Mouse (Mus musculus): ENCODE results near the gene Tcea3. TPM values are rescaled to one million over a fixed set of nuclear protein-coding genes. Genes with fewer than 3 reads are reported as not detected.
A peak's percentile ranks its signal among the peaks of the same experiment; 100 is the strongest.

Gene Tcea3
- polyA plus RNA-seq, 1 experiment: 0.88 TPM

DNA sequence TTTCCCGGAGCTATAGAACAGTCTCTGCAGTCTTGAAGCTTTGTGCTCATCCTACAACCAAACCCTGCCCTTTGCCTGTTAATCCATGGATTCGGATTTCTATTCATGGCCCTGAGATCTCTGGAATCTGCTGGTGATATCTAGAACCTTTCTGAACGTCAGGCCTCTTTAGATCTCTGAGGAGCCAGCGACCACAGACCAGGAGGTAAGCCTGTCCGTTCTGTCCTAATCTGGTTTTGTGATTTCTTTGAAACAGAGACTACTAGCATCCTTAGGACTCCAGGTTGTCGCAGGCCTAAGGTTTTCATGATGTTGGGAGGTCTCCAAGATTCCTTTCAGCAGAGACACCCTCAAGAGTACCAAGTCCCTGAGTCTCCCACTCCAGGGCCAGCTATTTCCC is 37.4 kb downstream of the Tcea3 start:
- no peak for DNase-seq (ENCODE audit: low read depth in 1 of 2, low spot score in 2 of 2)
- 50% methylated on average over 6 of the region's 6 CpGs for WGBS
- H3K27me3 ChIP-seq (ENCODE audit: control insufficient read depth, insufficient read depth, low read length): no peaks in the 10 kb centered on the region
- no peak for TF ChIP-seq POLR2A (IDR thresholded peaks at IDR 0.05; ENCODE audit: low read depth, low read length)
- TF ChIP-seq CTCF (IDR thresholded peaks at IDR 0.05; ENCODE audit: extremely low read depth, insufficient read depth, insufficient read length, insufficient replicate concordance): no peak
- H3K36me3 ChIP-seq (ENCODE audit: control insufficient read depth, insufficient read depth, low read length): peaks cover 7% of the 10 kb centered on the region
- peak overlapping the region; percentile 49 for H3K27ac ChIP-seq (ENCODE audit: insufficient read depth, low read length)
- peaks cover 4% of the 10 kb centered on the region; the same call in 1 of the 2 replicates for H3K4me1 ChIP-seq (ENCODE audit: control insufficient read depth, insufficient read depth, insufficient read length)
- peak overlapping the region; percentile 77 for H3K4me3 ChIP-seq (ENCODE audit: extremely low read depth, insufficient read depth, insufficient read length)

DNA sequence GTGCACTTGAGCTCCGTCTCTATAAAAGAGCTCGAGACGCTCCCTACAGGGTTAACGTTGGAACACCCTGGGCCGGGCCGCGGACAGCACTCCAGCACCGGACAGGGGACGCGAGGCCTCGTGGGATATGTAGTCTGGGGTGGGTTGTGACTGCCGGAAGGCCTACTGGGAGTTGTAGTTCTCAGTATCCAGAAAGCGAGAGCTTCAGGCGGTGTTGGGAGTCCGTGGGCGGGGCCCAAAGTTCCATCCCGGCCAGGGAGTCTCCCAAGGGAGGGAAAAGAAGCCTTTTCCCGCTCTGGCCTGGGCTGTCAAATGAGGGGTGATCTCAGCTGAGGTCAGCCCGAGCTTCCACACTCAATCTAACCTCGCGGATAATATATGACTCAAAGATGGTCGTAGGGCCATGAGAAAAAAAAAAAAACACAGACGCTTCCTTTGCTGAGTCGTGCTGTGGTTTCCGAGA is 37.9 kb downstream of the Tcea3 start:
- no peaks in the 10 kb centered on the region for H3K27me3 ChIP-seq (ENCODE audit: control insufficient read depth, insufficient read depth, low read length)
- H3K27ac ChIP-seq (ENCODE audit: insufficient read depth, low read length): peak overlapping the region; percentile 74
- WGBS: under 1% methylated on average over 25 of the region's 25 CpGs
- H3K4me3 ChIP-seq (ENCODE audit: extremely low read depth, insufficient read depth, insufficient read length): peak overlapping the region; percentile 77
- peak; percentile 79 to 92 for DNase-seq (ENCODE audit: low read depth in 1 of 2, low spot score in 2 of 2)
- peaks cover 4% of the 10 kb centered on the region; the same call in 1 of the 2 replicates for H3K4me1 ChIP-seq (ENCODE audit: control insufficient read depth, insufficient read depth, insufficient read length)
- peak; percentile 13; the same call in 1 of the 2 replicates for TF ChIP-seq POLR2A (IDR thresholded peaks at IDR 0.05; ENCODE audit: low read depth, low read length)
- TF ChIP-seq CTCF (IDR thresholded peaks at IDR 0.05; ENCODE audit: extremely low read depth, insufficient read depth, insufficient read length, insufficient replicate concordance): no peak
- H3K36me3 ChIP-seq (ENCODE audit: control insufficient read depth, insufficient read depth, low read length): peaks cover 12% of the 10 kb centered on the region

DNA sequence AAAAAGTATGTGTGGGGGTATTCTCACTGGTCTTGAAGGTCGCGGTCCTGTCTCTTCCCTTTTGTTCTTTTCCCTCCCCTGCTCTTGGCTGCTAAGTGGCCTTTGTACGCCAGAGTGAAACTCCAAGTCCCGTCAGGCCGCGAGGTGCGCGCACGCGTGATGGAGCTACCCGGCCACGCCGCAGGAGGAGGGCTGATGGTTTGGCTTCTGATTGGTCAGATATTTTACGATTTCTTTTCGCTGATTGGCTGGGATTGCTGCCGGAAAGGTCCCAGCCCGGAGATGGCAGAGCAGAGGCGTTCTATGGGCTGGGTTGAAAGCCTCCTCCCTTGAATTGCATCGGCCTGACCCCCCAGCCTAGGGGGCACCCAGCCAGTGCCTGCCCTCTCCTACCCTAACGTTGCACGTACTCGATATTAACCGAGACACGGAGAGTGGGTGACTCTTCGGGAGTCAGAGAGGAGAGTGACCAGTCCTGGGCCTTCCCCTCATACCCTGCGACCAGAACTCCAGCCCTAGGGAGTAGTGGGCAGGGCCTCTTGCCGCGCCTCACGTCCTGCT is 38.4 kb downstream of the Tcea3 start:
- WGBS: 0% methylated on average over 29 of the region's 29 CpGs
- Histone ChIP-seq H3K4me3 (ENCODE audit: extremely low read depth, insufficient read depth, insufficient read length) (peak overlapping the region; percentile 80), H3K27me3 (ENCODE audit: control insufficient read depth, insufficient read depth, low read length) (no peaks in the 10 kb centered on the region), H3K4me1 (ENCODE audit: control insufficient read depth, insufficient read depth, insufficient read length) (peaks cover 4% of the 10 kb centered on the region; the same call in 1 of the 2 replicates), H3K36me3 (ENCODE audit: control insufficient read depth, insufficient read depth, low read length) (peaks cover 17% of the 10 kb centered on the region), H3K27ac (ENCODE audit: insufficient read depth, low read length) (peak overlapping the region; percentile 74)
- TF ChIP-seq POLR2A (IDR thresholded peaks at IDR 0.05; ENCODE audit: low read depth, low read length) (no peak), CTCF (IDR thresholded peaks at IDR 0.05; ENCODE audit: extremely low read depth, insufficient read depth, insufficient read length, insufficient replicate concordance) (no peak)
- peak; percentile 92 to 95 for DNase-seq (ENCODE audit: low read depth in 1 of 2, low spot score in 2 of 2)

GRCm38 (mm10) chr4:136289918-136290780 is 42.6 kb downstream of the Tcea3 start:
- Histone ChIP-seq H3K27ac (ENCODE audit: insufficient read depth, low read length) (no peak overlapping the region), H3K4me3 (ENCODE audit: extremely low read depth, insufficient read depth, insufficient read length) (no peak overlapping the region), H3K4me1 (ENCODE audit: control insufficient read depth, insufficient read depth, insufficient read length) (peaks cover 4% of the 10 kb centered on the region; the same call in 1 of the 2 replicates), H3K36me3 (ENCODE audit: control insufficient read depth, insufficient read depth, low read length) (peaks cover 28% of the 10 kb centered on the region), H3K27me3 (ENCODE audit: control insufficient read depth, insufficient read depth, low read length) (no peaks in the 10 kb centered on the region)
- TF ChIP-seq POLR2A (IDR thresholded peaks at IDR 0.05; ENCODE audit: low read depth, low read length) (no peak), CTCF (IDR thresholded peaks at IDR 0.05; ENCODE audit: extremely low read depth, insufficient read depth, insufficient read length, insufficient replicate concordance) (no peak)
- no peak for DNase-seq (ENCODE audit: low read depth in 1 of 2, low spot score in 2 of 2)
- WGBS: 94% methylated on average over 66 of the region's 66 CpGs

- no peaks in the 10 kb centered on the region for H3K27me3 ChIP-seq (ENCODE audit: control insufficient read depth, insufficient read depth, low read length)
- peaks cover 4% of the 10 kb centered on the region; the same call in 1 of the 2 replicates for H3K4me1 ChIP-seq (ENCODE audit: control insufficient read depth, insufficient read depth, insufficient read length)
- no peak overlapping the region for H3K27ac ChIP-seq (ENCODE audit: insufficient read depth, low read length)
- 95% methylated on average over 39 of the region's 39 CpGs for WGBS
- peaks cover 28% of the 10 kb centered on the region for H3K36me3 ChIP-seq (ENCODE audit: control insufficient read depth, insufficient read depth, low read length)
- TF ChIP-seq CTCF (IDR thresholded peaks at IDR 0.05; ENCODE audit: extremely low read depth, insufficient read depth, insufficient read length, insufficient replicate concordance) (no peak), POLR2A (IDR thresholded peaks at IDR 0.05; ENCODE audit: low read depth, low read length) (no peak)
- H3K4me3 ChIP-seq (ENCODE audit: extremely low read depth, insufficient read depth, insufficient read length): no peak overlapping the region
- no peak for DNase-seq (ENCODE audit: low read depth in 1 of 2, low spot score in 2 of 2)
Observed at GRCm38 (mm10) chr4:136290781-136291595, 43.5 kb downstream of the Tcea3 start.

- TF ChIP-seq CTCF (IDR thresholded peaks at IDR 0.05; ENCODE audit: extremely low read depth, insufficient read depth, insufficient read length, insufficient replicate concordance): no peak
- no peak for TF ChIP-seq POLR2A (IDR thresholded peaks at IDR 0.05; ENCODE audit: low read depth, low read length)
- H3K27ac ChIP-seq (ENCODE audit: insufficient read depth, low read length): no peak overlapping the region
- H3K36me3 ChIP-seq (ENCODE audit: control insufficient read depth, insufficient read depth, low read length): peaks cover 28% of the 10 kb centered on the region
- 94% methylated on average over 6 of the region's 6 CpGs for WGBS
- no peak for DNase-seq (ENCODE audit: low read depth in 1 of 2, low spot score in 2 of 2)
- no peaks in the 10 kb centered on the region for H3K27me3 ChIP-seq (ENCODE audit: control insufficient read depth, insufficient read depth, low read length)
- peaks cover 1% of the 10 kb centered on the region; the same call in 1 of the 2 replicates for H3K4me1 ChIP-seq (ENCODE audit: control insufficient read depth, insufficient read depth, insufficient read length)
- no peak overlapping the region for H3K4me3 ChIP-seq (ENCODE audit: extremely low read depth, insufficient read depth, insufficient read length)
Observed at GRCm38 (mm10) chr4:136291692-136292091, 44.2 kb downstream of the Tcea3 start.

Measured in spleen, adult 2 months (tissue).